Mouse (Mus musculus) heart, adult 9 months (tissue): Measurements from ENCODE around the gene Olfr1219.

Experiments
- DNase-seq, 2 experiments: peaks; one replicate each; pipeline ENCODE4 v3.0.0; 2022; ENCODE audit warnings: low spot score in 2 of 2

Gene Olfr1219

DNA sequence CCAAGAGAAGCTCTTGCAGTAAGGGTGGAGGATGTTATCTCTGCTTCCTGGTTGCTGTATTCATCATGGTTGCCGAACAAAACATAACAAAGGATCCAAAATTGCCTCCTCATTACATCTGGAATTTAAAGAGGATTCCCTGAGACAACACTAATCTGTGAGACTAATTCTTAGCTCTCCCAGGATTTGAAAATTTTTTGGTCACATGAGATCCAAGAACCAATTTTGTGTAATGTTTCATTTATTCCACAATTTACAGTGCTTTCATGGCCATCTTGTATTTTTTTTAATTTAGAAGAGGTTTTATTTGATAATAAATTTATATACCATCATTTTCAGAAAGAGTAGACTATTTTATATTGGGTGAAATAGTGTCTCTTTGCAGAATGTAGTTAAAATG lies at the start of gene Olfr1219:
Gene Olfr1219, minus strand, starts transcription at position 101 of the 400 bp plus-strand sequence.
- no peak for DNase-seq

GRCm38 (mm10) chr2:89132954-89133353 lies 49.6 kb upstream of the Olfr1219 start, which contains the start of gene Olfr1222:
Gene Olfr1222 (minus strand): TSS chr2:89133054.
- no peak for DNase-seq

GRCm38 (mm10) chr2:89117183-89117582 lies 33.9 kb upstream of the Olfr1219 start, which contains the start of gene Olfr1221:
Gene Olfr1221 (minus strand): TSS chr2:89117283.
- DNase-seq = no peak

DNA sequence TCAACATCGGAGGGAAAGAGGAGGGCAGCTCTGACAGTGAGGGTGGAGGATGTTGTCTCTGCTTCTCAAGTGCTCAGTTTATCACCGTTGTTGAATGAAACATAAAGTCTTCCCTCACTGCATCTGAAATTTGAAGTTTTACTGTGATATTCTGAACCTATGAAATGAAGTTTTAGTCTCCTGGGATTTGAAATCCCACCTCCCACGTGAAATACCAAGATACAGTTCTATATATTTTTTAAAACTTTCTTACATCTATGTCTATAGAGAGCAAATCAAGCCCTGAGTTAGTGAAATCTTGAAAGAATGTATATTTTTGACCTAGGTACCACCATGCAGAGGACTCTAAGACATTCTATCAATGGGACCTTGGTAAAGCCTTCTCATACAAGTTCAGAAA lies 23.4 kb upstream of the Olfr1219 start, which contains the start of gene Olfr1220:
Gene Olfr1220, minus strand, starts transcription at position 101 of the 400 bp plus-strand sequence.
- DNase-seq = no peak

DNA sequence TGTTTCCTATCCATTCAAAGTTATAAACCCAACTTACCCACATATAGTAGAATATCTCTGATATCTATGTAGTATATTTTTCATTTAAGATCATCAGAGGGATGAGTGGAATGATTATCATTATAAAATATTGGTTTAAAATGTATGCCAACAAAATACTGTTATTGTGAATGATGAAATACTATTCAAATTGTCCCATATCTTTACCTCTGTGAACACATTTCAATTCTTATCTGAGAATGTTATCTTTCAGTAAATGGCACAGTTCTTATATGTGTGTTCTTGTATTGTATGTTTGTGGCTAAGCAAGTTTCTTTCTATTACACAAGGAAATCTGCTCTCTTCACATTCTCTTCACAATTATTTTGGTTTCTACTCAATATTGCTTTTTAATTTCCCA lies 22.3 kb upstream of the Olfr1219 start:
- no peak for DNase-seq

- no peak for DNase-seq
Measured at GRCm38 (mm10) chr2:89093848-89094247, 10.5 kb upstream of the Olfr1219 start.

DNA sequence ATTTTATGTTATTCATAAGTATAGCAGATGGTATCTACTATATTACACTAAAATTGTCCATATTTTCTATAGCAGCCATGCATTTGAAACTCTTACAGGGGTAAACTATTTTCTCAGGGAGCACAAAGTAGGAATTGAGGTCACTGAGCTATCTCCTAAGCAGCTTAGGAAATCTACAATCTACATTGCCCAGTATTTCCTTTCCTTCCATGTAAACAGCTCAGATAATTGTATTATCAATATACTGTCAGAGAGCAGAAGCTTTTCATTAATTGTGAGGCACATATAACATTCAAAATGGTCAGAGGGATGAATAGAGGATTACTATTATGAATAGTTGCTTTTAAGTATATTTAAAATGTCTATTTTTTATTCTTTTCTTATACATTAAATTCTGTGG lies 1.8 kb downstream of the Olfr1219 start:
- no peak for DNase-seq

- no peak for DNase-seq
Measured at GRCm38 (mm10) chr2:89061087-89061486, 22.2 kb downstream of the Olfr1219 start, which contains the start of gene Olfr1218. Gene Olfr1218 (minus strand): TSS chr2:89061187.

- DNase-seq = no peak
Measured at GRCm38 (mm10) chr2:89031965-89032364, 51.3 kb downstream of the Olfr1219 start, which contains the start of gene Olfr1217. Gene Olfr1217 (minus strand): TSS chr2:89032065.
